ENCODE assay signal across 17 mouse cellular contexts in genomic region chr19:6264200-6264599, GRCm38 (mm10). TPM values are rescaled to one million over a fixed set of nuclear protein-coding genes. Genes with fewer than 3 reads are reported as not detected.
DNase-seq lines count a peak whose midpoint lies in the region; ATAC-seq and TF ChIP-seq lines count a peak whose summit lies in the region.
"Had no signal": no experiment of that assay in that cellular context is flagged by ENCODE, and none has a peak within 500 bp of the region (broad histone marks: within the 10 kb centered on the region; RNA-seq: fewer than 3 reads in every experiment).

No protein-coding gene starts in this region.

- H3K27ac ChIP-seq in kidney, embryonic 15.5 days = peak overlapping the region; percentile 66
- no peak overlapping the region for H3K27ac ChIP-seq in liver, embryonic 11.5 days (ENCODE audit: low read depth, low read length)
- peak overlapping the region; percentile 90 for H3K27ac ChIP-seq in stomach, postnatal 0 days (replicated peaks)
- H3K27ac ChIP-seq: embryonic facial prominence, embryonic 12.5 days; forebrain, embryonic 12.5 days; heart, embryonic 13.5 days; limb, embryonic 13.5 days; neural tube, embryonic 13.5 days had no signal

- no peak for TF ChIP-seq EP300 in stomach, postnatal 0 days (optimal IDR thresholded peaks at IDR 0.05)

- H3K9ac ChIP-seq in kidney, embryonic 15.5 days = no peak overlapping the region
- peak overlapping the region; percentile 39; the same call in 1 of the 2 replicates for H3K9ac ChIP-seq in liver, embryonic 11.5 days (ENCODE audit: low read depth, low read length)
- peak overlapping the region; percentile 63 for H3K9ac ChIP-seq in stomach, postnatal 0 days (ENCODE audit: low read length)
- H3K9ac ChIP-seq: forebrain, embryonic 12.5 days; heart, embryonic 13.5 days; limb, embryonic 13.5 days; neural tube, embryonic 13.5 days had no signal

- DNase-seq in kidney, postnatal 10 days = no peak
- peak; percentile 54 for DNase-seq in right cerebral cortex, adult 18-20 months
- no peak for DNase-seq in right cerebral cortex, postnatal 10 days (ENCODE audit: low spot score in 2 of 2)
- no peak for DNase-seq in liver, embryonic 11.5 days (ENCODE audit: low spot score)
- peak; percentile 87 for DNase-seq in stomach, postnatal 0 days (ENCODE audit: low spot score)
- no peak for DNase-seq in ovary, adult 18-20 months (ENCODE audit: low spot score)
- DNase-seq: cerebellum, adult 9-10 months; lung, postnatal 36 days; retina, postnatal 1 day had no signal

- H3K9me3 ChIP-seq in kidney, embryonic 15.5 days (replicated peaks) = no peaks in the 10 kb centered on the region
- H3K9me3 ChIP-seq in liver, embryonic 11.5 days (ENCODE audit: control insufficient read depth, low read length) = peaks cover 2% of the 10 kb centered on the region; the same call in 1 of the 2 replicates
- no peaks in the 10 kb centered on the region for H3K9me3 ChIP-seq in stomach, postnatal 0 days (ENCODE audit: control insufficient read depth, low read length)
- H3K9me3 ChIP-seq: embryonic facial prominence, embryonic 12.5 days; neural tube, embryonic 13.5 days had no signal

- H3K4me2 ChIP-seq in kidney, embryonic 15.5 days = no peak overlapping the region
- H3K4me2 ChIP-seq in liver, embryonic 11.5 days = peak overlapping the region; percentile 54
- peak overlapping the region; percentile 50 for H3K4me2 ChIP-seq in stomach, postnatal 0 days (replicated peaks; ENCODE audit: low read depth)
- H3K4me2 ChIP-seq: embryonic facial prominence, embryonic 12.5 days; forebrain, embryonic 12.5 days; heart, embryonic 13.5 days; limb, embryonic 13.5 days; neural tube, embryonic 13.5 days had no signal

- TF ChIP-seq CTCF in stomach, postnatal 0 days (IDR thresholded peaks at IDR 0.05; ENCODE audit: low read depth) = no peak

- ATAC-seq in kidney, embryonic 15.5 days (replicated peaks; ENCODE audit: low FRiP score) = no peak
- ATAC-seq in liver, embryonic 11.5 days (replicated peaks; ENCODE audit: low FRiP score) = no peak
- ATAC-seq in stomach, postnatal 0 days (ENCODE audit: low FRiP score, low TSS enrichment) = peak; percentile 70
- ATAC-seq: CD4-positive, CD25-positive, alpha-beta regulatory T cell, adult 4 months; midbrain, embryonic 16.5 days had no signal

- H3K36me3 ChIP-seq in kidney, embryonic 15.5 days = peaks cover 32% of the 10 kb centered on the region
- peaks cover 13% of the 10 kb centered on the region for H3K36me3 ChIP-seq in liver, embryonic 11.5 days (ENCODE audit: control insufficient read depth, insufficient read depth, low read length)
- peaks cover 6% of the 10 kb centered on the region; the same call in 1 of the 2 replicates for H3K36me3 ChIP-seq in stomach, postnatal 0 days (ENCODE audit: control insufficient read depth, insufficient read depth, low read length)

- H3K4me1 ChIP-seq in kidney, embryonic 15.5 days = peaks cover 28% of the 10 kb centered on the region
- H3K4me1 ChIP-seq in liver, embryonic 11.5 days (replicated peaks; ENCODE audit: control insufficient read depth, insufficient read depth, low read length) = no peaks in the 10 kb centered on the region
- H3K4me1 ChIP-seq in stomach, postnatal 0 days (replicated peaks; ENCODE audit: control insufficient read depth, insufficient read depth) = no peaks in the 10 kb centered on the region
- H3K4me1 ChIP-seq: embryonic facial prominence, embryonic 12.5 days; forebrain, embryonic 12.5 days; neural tube, embryonic 13.5 days had no signal

- H3K27me3 ChIP-seq in kidney, embryonic 15.5 days = no peaks in the 10 kb centered on the region
- H3K27me3 ChIP-seq in liver, embryonic 11.5 days (replicated peaks; ENCODE audit: control insufficient read depth, insufficient read depth, low read length) = no peaks in the 10 kb centered on the region
- no peaks in the 10 kb centered on the region for H3K27me3 ChIP-seq in stomach, postnatal 0 days (ENCODE audit: control insufficient read depth, insufficient read depth, low read length)
- H3K27me3 ChIP-seq: embryonic facial prominence, embryonic 12.5 days; limb, embryonic 13.5 days; neural tube, embryonic 13.5 days had no signal

- whole genome bisulfite sequencing in kidney, embryonic 15.5 days = 32% methylated on average over 9 of the region's 9 CpGs
- WGBS in liver, embryonic 11.5 days = 61% methylated on average over 9 of the region's 9 CpGs
- 52% methylated on average over 9 of the region's 9 CpGs for WGBS in stomach, postnatal 0 days

- peak overlapping the region; percentile 6; the same call in 1 of the 2 replicates for H3K4me3 ChIP-seq in kidney, embryonic 15.5 days (replicated peaks)
- H3K4me3 ChIP-seq in liver, embryonic 11.5 days (ENCODE audit: low read depth, low read length) = peak overlapping the region; percentile 30
- peak overlapping the region; percentile 29 for H3K4me3 ChIP-seq in stomach, postnatal 0 days (ENCODE audit: low read depth, low read length)
- H3K4me3 ChIP-seq: embryonic facial prominence, embryonic 12.5 days; forebrain, embryonic 12.5 days; heart, embryonic 13.5 days; limb, embryonic 13.5 days; neural tube, embryonic 13.5 days had no signal

RNA-seq across cellular contexts. Expression of gene Ehd1, which starts 12.3 kb away (rescaled TPM):
- polyA plus RNA-seq in kidney, embryonic 15.5 days (2015; fragmentation: Nextera tagmentation; extraction: Ambion mirVana) = 67.8 and 81.8 TPM in 2 replicates
- 96.5 and 105 TPM in 2 replicates for polyA plus RNA-seq in liver, embryonic 11.5 days (2014; fragmentation: Nextera tagmentation; extraction: Ambion mirVana)
- 62.0 and 63.8 TPM in 2 replicates for polyA plus RNA-seq in stomach, postnatal 0 days (2015; fragmentation: Nextera tagmentation; extraction: Ambion mirVana)

RNA-seq across cellular contexts. Expression of gene Atg2a, which starts 22.7 kb away (rescaled TPM):
- polyA plus RNA-seq in kidney, embryonic 15.5 days (2015; fragmentation: Nextera tagmentation; extraction: Ambion mirVana) = 9.8 and 12.1 TPM in 2 replicates
- polyA plus RNA-seq in liver, embryonic 11.5 days (2014; fragmentation: Nextera tagmentation; extraction: Ambion mirVana) = 10.4 and 13.5 TPM in 2 replicates
- polyA plus RNA-seq in stomach, postnatal 0 days (2015; fragmentation: Nextera tagmentation; extraction: Ambion mirVana) = 4.8 and 6.0 TPM in 2 replicates

RNA-seq across cellular contexts. Expression of gene Ppp2r5b, which starts 28.5 kb away (rescaled TPM):
- polyA plus RNA-seq in kidney, embryonic 15.5 days (2015; fragmentation: Nextera tagmentation; extraction: Ambion mirVana) = 22.9 and 27.6 TPM in 2 replicates
- polyA plus RNA-seq in liver, embryonic 11.5 days (2014; fragmentation: Nextera tagmentation; extraction: Ambion mirVana) = 10.5 and 12.0 TPM in 2 replicates
- polyA plus RNA-seq in stomach, postnatal 0 days (2015; fragmentation: Nextera tagmentation; extraction: Ambion mirVana) = 14.7 and 15.0 TPM in 2 replicates

RNA-seq across cellular contexts. Expression of gene Gpha2, which starts 38.0 kb away (rescaled TPM):
- 0.39 and 0.74 TPM in 2 replicates for polyA plus RNA-seq in kidney, embryonic 15.5 days (2015; fragmentation: Nextera tagmentation; extraction: Ambion mirVana)
- polyA plus RNA-seq in liver, embryonic 11.5 days (2014; fragmentation: Nextera tagmentation; extraction: Ambion mirVana) = 0.70 TPM in 1 of 2 replicates, not detected in the other
- polyA plus RNA-seq in stomach, postnatal 0 days (2015; fragmentation: Nextera tagmentation; extraction: Ambion mirVana) = 0.17 and 0.46 TPM in 2 replicates
- polyA plus RNA-seq: CD4-positive, CD25-positive, alpha-beta regulatory T cell, adult 4 months; heart, embryonic 13.5 days; midbrain, embryonic 16.5 days; neural tube, embryonic 13.5 days had no signal

RNA-seq across cellular contexts. Expression of gene Cdc42bpg, which starts 42.1 kb away (rescaled TPM):
- 0.78 and 1.0 TPM in 2 replicates for polyA plus RNA-seq in kidney, embryonic 15.5 days (2015; fragmentation: Nextera tagmentation; extraction: Ambion mirVana)
- polyA plus RNA-seq in liver, embryonic 11.5 days (2014; fragmentation: Nextera tagmentation; extraction: Ambion mirVana) = 0.26 and 1.2 TPM in 2 replicates
- polyA plus RNA-seq in stomach, postnatal 0 days (2015; fragmentation: Nextera tagmentation; extraction: Ambion mirVana) = 1.3 and 1.9 TPM in 2 replicates

Comparison
In these comparisons a context has a peak if more than half of its experiments do, and no peak if none do; other contexts are left out.
1. DNase-seq: peak in right cerebral cortex, adult 18-20 months (single experiment) and stomach, postnatal 0 days (single experiment); none in kidney, postnatal 10 days (single experiment), right cerebral cortex, postnatal 10 days (0 of 2), liver, embryonic 11.5 days (single experiment) and ovary, adult 18-20 months (single experiment).
2. Peak in every context shown above with its lines, with median percentiles within 50 percentile points of each other: H3K4me3 ChIP-seq.